Mouse (Mus musculus): ENCODE measurements around the gene Nipsnap2. TPM values are rescaled to one million over a fixed set of nuclear protein-coding genes. Genes with fewer than 3 reads are reported as not detected.
"Not testable (repeated sequence)": the region's sequence is repeated elsewhere in the genome, so short reads cannot be mapped to it uniquely, and the experiment has no call there.

The Nipsnap2 gene
- polyA plus RNA-seq, 1 experiment from 2014 or later = 91.8 TPM

- Histone ChIP-seq H3K4me2 (peak overlapping the region; percentile 93), H3K9me3 (no peaks in the 10 kb centered on the region), H3K36me3 (peaks cover 43% of the 10 kb centered on the region), H3K4me1 (replicated peaks) (peaks cover 24% of the 10 kb centered on the region), H3K27ac (replicated peaks) (peak overlapping the region; percentile 98), H3K4me3 (peak overlapping the region; percentile 96), H3K27me3 (no peaks in the 10 kb centered on the region), H3K9ac (peak overlapping the region; percentile 94)
- no peak for ATAC-seq (ENCODE audit: low read depth)
- 15% methylated on average over 11 of the region's 11 CpGs for WGBS
These were observed 63.1 kb downstream of the Nipsnap2 start for GRCm38 (mm10) chr5:129787818-129788593.

- peaks cover 58% of the 10 kb centered on the region for H3K36me3 ChIP-seq
- H3K27ac ChIP-seq (replicated peaks); H3K9me3 ChIP-seq; H3K27me3 ChIP-seq; H3K9ac ChIP-seq; H3K4me2 ChIP-seq; ATAC-seq (ENCODE audit: low read depth); H3K4me3 ChIP-seq: not testable (repeated sequence)
- H3K4me1 ChIP-seq (replicated peaks) = peaks cover 24% of the 10 kb centered on the region
- 92% methylated on average over 8 of the region's 8 CpGs for WGBS
These were observed 65.7 kb downstream of the Nipsnap2 start for GRCm38 (mm10) chr5:129790591-129790990.

Other genes with a start within 250 kb of the Nipsnap2 start
- 42.8 and 57.3 TPM in 2 replicates for gene Sfswap, start 223.8 kb upstream of the Nipsnap2 start, polyA plus RNA-seq (2015; fragmentation: Nextera tagmentation; extraction: Ambion mirVana)
- gene Mmp17, start 140.9 kb upstream of the Nipsnap2 start, polyA plus RNA-seq (2015; fragmentation: Nextera tagmentation; extraction: Ambion mirVana) = 5.3 and 6.5 TPM in 2 replicates
- 7.5 and 8.7 TPM in 2 replicates for gene Zfp11, start 55.0 kb upstream of the Nipsnap2 start, polyA plus RNA-seq (2015; fragmentation: Nextera tagmentation; extraction: Ambion mirVana)
- not detected in 2 replicates for gene Sept14, start 16.6 kb upstream of the Nipsnap2 start, polyA plus RNA-seq (2015; fragmentation: Nextera tagmentation; extraction: Ambion mirVana)
- gene Mrps17, start 9.6 kb upstream of the Nipsnap2 start, polyA plus RNA-seq (2015; fragmentation: Nextera tagmentation; extraction: Ambion mirVana) = 164 and 178 TPM in 2 replicates
- 30.9 and 35.2 TPM in 2 replicates for gene Psph, start 62.4 kb downstream of the Nipsnap2 start, polyA plus RNA-seq (2015; fragmentation: Nextera tagmentation; extraction: Ambion mirVana)
- gene Sumf2, start 121.9 kb downstream of the Nipsnap2 start, polyA plus RNA-seq (2015; fragmentation: Nextera tagmentation; extraction: Ambion mirVana) = 37.9 and 45.8 TPM in 2 replicates
- gene Chchd2, start 162.4 kb downstream of the Nipsnap2 start, polyA plus RNA-seq (2015; fragmentation: Nextera tagmentation; extraction: Ambion mirVana) = 916 and 967 TPM in 2 replicates
- 12.9 and 13.3 TPM in 2 replicates for gene Zbed5, start 170.7 kb downstream of the Nipsnap2 start, polyA plus RNA-seq (2015; fragmentation: Nextera tagmentation; extraction: Ambion mirVana)
- 0.32 and 0.33 TPM in 2 replicates for gene Phkg1, start 173.5 kb downstream of the Nipsnap2 start, polyA plus RNA-seq (2015; fragmentation: Nextera tagmentation; extraction: Ambion mirVana)
- gene Nupr1l, start 183.5 kb downstream of the Nipsnap2 start, polyA plus RNA-seq (2015; fragmentation: Nextera tagmentation; extraction: Ambion mirVana) = 4.9 and 6.1 TPM in 2 replicates
- 29.8 and 32.0 TPM in 2 replicates for gene Vkorc1l1, start 216.9 kb downstream of the Nipsnap2 start, polyA plus RNA-seq (2015; fragmentation: Nextera tagmentation; extraction: Ambion mirVana)